Comparison of ENCODE assay signal across 8 mouse cellular contexts in the genomic region with DNA sequence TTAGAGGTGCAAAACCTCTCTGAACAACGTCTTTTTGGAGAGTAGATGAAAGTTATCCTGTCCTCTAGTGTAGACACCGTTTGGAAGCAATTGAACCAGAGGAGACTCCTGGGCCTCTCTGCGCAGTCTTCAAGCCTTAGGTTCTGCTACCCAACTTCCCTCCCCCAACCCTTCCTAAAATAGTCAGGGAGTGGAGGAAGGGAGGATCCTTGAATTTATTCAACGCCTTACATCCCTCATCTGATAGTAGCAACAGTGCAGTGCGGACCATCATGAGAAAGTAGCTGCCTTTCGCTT. TPM values are rescaled to one million over a fixed set of nuclear protein-coding genes. Genes with fewer than 3 reads are reported as not detected.
DNase-seq lines count a peak whose midpoint lies in the region; ATAC-seq and TF ChIP-seq lines count a peak whose summit lies in the region.

No protein-coding gene starts in this region.

- peak overlapping the region; percentile 53; the same call in 1 of the 2 replicates for H3K9ac ChIP-seq in heart, embryonic 12.5 days
- 0 out of 2 replicates have a peak overlapping the region, but pooled peaks have one; percentile 49 for H3K9ac ChIP-seq in liver, embryonic 13.5 days

- H3K27me3 ChIP-seq in megakaryocyte, embryonic 14.5 days (replicated peaks) = no peaks in the 10 kb centered on the region
- H3K27me3 ChIP-seq in heart, embryonic 12.5 days (replicated peaks) = peaks cover 4% of the 10 kb centered on the region; the same call in 1 of the 2 replicates
- H3K27me3 ChIP-seq in liver, embryonic 13.5 days = 0 out of 2 replicates have a peak, but pooled peaks cover 10% of the 10 kb centered on the region
- no peaks in the 10 kb centered on the region; the same call in 1 of the 2 replicates for H3K27me3 ChIP-seq in small intestine, adult 2 months (ENCODE audit: control insufficient read depth, insufficient read depth, low read length)

- no peak for TF ChIP-seq POLR2A in small intestine, adult 2 months (IDR thresholded peaks at IDR 0.05; ENCODE audit: low read depth, low read length)

- no peak for DNase-seq in liver, embryonic 13.5 days
- no peak for DNase-seq in frontal cortex, postnatal 10 days (ENCODE audit: low spot score in 2 of 2)
- DNase-seq in right cerebral cortex, adult 18-20 months = no peak
- no peak for DNase-seq in spleen, postnatal 10 days (ENCODE audit: low spot score in 2 of 2)

- H3K4me3 ChIP-seq in megakaryocyte, embryonic 14.5 days (replicated peaks) = peak overlapping the region; percentile 92
- peak overlapping the region; percentile 55 for H3K4me3 ChIP-seq in heart, embryonic 12.5 days
- peak overlapping the region; percentile 51 for H3K4me3 ChIP-seq in liver, embryonic 13.5 days (replicated peaks)
- peak overlapping the region; percentile 57 for H3K4me3 ChIP-seq in small intestine, adult 2 months (ENCODE audit: low read depth, low read length)

- H3K9me3 ChIP-seq in megakaryocyte, embryonic 14.5 days = no peaks in the 10 kb centered on the region
- no peaks in the 10 kb centered on the region for H3K9me3 ChIP-seq in heart, embryonic 12.5 days (replicated peaks)
- no peaks in the 10 kb centered on the region for H3K9me3 ChIP-seq in liver, embryonic 13.5 days (replicated peaks)

- peaks cover 84% of the 10 kb centered on the region for H3K4me1 ChIP-seq in megakaryocyte, embryonic 14.5 days
- H3K4me1 ChIP-seq in heart, embryonic 12.5 days (replicated peaks) = peaks cover 12% of the 10 kb centered on the region
- peaks cover 7% of the 10 kb centered on the region for H3K4me1 ChIP-seq in liver, embryonic 13.5 days (replicated peaks)
- H3K4me1 ChIP-seq in small intestine, adult 2 months (ENCODE audit: control insufficient read depth, insufficient read depth, insufficient read length, low read length) = no peaks in the 10 kb centered on the region

- no peak for TF ChIP-seq CTCF in small intestine, adult 2 months (IDR thresholded peaks at IDR 0.05; ENCODE audit: extremely low read depth, insufficient read length, insufficient replicate concordance, low read depth, low read length)

- H3K4me2 ChIP-seq in heart, embryonic 12.5 days = peak overlapping the region; percentile 99
- H3K4me2 ChIP-seq in liver, embryonic 13.5 days = peak overlapping the region; percentile 73

- ATAC-seq in megakaryocyte, adult 5-6 weeks (ENCODE audit: poor library complexity, severe bottlenecking) = no peak
- no peak for ATAC-seq in heart, embryonic 12.5 days (ENCODE audit: insufficient number of reproducible peaks, low FRiP score)
- ATAC-seq in liver, embryonic 13.5 days (ENCODE audit: low read depth) = 0 out of 2 replicates have a peak, but pooled peaks have one; percentile 34

- 8% methylated on average over 6 of the region's 6 CpGs for WGBS in heart, embryonic 12.5 days
- WGBS in liver, embryonic 13.5 days (ENCODE audit: insufficient replicate concordance) = 12% methylated on average over 6 of the region's 6 CpGs
- 25% methylated on average over 6 of the region's 6 CpGs for WGBS in small intestine, adult 2 months

- no peak overlapping the region for H3K27ac ChIP-seq in heart, embryonic 12.5 days (ENCODE audit: poor library complexity, severe bottlenecking)
- no peak overlapping the region for H3K27ac ChIP-seq in liver, embryonic 13.5 days
- peak overlapping the region; percentile 7; the same call in 1 of the 2 replicates for H3K27ac ChIP-seq in small intestine, adult 2 months (ENCODE audit: insufficient read depth, low read depth, low read length)

- peaks cover 24% of the 10 kb centered on the region for H3K36me3 ChIP-seq in megakaryocyte, embryonic 14.5 days (replicated peaks; ENCODE audit: low read length)
- no peaks in the 10 kb centered on the region for H3K36me3 ChIP-seq in heart, embryonic 12.5 days
- no peaks in the 10 kb centered on the region for H3K36me3 ChIP-seq in liver, embryonic 13.5 days
- no peaks in the 10 kb centered on the region for H3K36me3 ChIP-seq in small intestine, adult 2 months (ENCODE audit: control insufficient read depth, insufficient read depth, low read length)

RNA-seq across cellular contexts. Expression of a gene that starts 1.5 kb away (rescaled TPM):
- 5.3 and 9.0 TPM in 2 replicates for polyA plus RNA-seq in megakaryocyte, embryonic 14.5 days (2012; ENCODE audit: insufficient read depth, low replicate concordance)
- 69.0 and 85.1 TPM in 2 replicates for total RNA-seq in megakaryocyte, adult 5-6 weeks (2015)
- 103 and 141 TPM in 2 replicates for total RNA-seq in megakaryocyte, adult 5-6 weeks (2017)
- 18.0 and 19.6 TPM in 2 replicates for polyA plus RNA-seq in heart, embryonic 12.5 days (2016; fragmentation: Nextera tagmentation; extraction: Ambion mirVana)
- polyA plus RNA-seq in liver, embryonic 13.5 days (2015; fragmentation: Nextera tagmentation; extraction: Ambion mirVana) = 2.4 and 2.5 TPM in 2 replicates
- polyA plus RNA-seq in small intestine, adult 2 months (2012; rRNA removed) = 6.9 and 10.0 TPM in 2 replicates

RNA-seq across cellular contexts. Expression of a gene that starts 43.8 kb away (rescaled TPM):
- 159 and 231 TPM in 2 replicates for polyA plus RNA-seq in megakaryocyte, embryonic 14.5 days (2012; ENCODE audit: insufficient read depth, low replicate concordance)
- total RNA-seq in megakaryocyte, adult 5-6 weeks (2015) = 0.05 TPM in 1 of 2 replicates, not detected in the other
- 0.15 TPM in 1 of 2 replicates, not detected in the other for total RNA-seq in megakaryocyte, adult 5-6 weeks (2017)
- polyA plus RNA-seq in heart, embryonic 12.5 days (2016; fragmentation: Nextera tagmentation; extraction: Ambion mirVana) = 4.5 and 4.6 TPM in 2 replicates
- polyA plus RNA-seq in liver, embryonic 13.5 days (2015; fragmentation: Nextera tagmentation; extraction: Ambion mirVana) = 2.0 and 2.8 TPM in 2 replicates
- 0.74 and 1.0 TPM in 2 replicates for polyA plus RNA-seq in small intestine, adult 2 months (2012; rRNA removed)

Comparison
In these comparisons a context has a peak if more than half of its experiments do, and no peak if none do; other contexts are left out.
1. RNA of a gene that starts 43.8 kb away (polyA plus RNA-seq): 159 to 231 TPM in megakaryocyte, embryonic 14.5 days; 4.5 to 4.6 TPM in heart, embryonic 12.5 days, 2.0 to 2.8 TPM in liver, embryonic 13.5 days and 0.74 to 1.0 TPM in small intestine, adult 2 months; every median in the first group is over 10 times any median in the second.
2. Peak in every context shown above with its lines, with median percentiles within 50 percentile points of each other: H3K4me3 ChIP-seq.